Mouse (Mus musculus) embryonic fibroblast, embryonic 13.5 days (primary cell): ENCODE data around the gene Gm43720.
A peak's percentile ranks its signal among the peaks of the same experiment; 100 is the strongest.

Experiments
- CTCF ChIP-seq: IDR thresholded peaks from 2 replicates; pipeline ENCODE4 v1.5.1; 2011; ENCODE audit warnings: mild to moderate bottlenecking, control low read depth, low read length, moderate library complexity, borderline replicate concordance; ENCODE audit not compliant: insufficient read depth
- POLR2A ChIP-seq: IDR thresholded peaks from 2 replicates; pipeline ENCODE4 v1.6.1; 2011; ENCODE audit warnings: low read depth, mild to moderate bottlenecking, control low read depth, low read length, moderate library complexity

DNA sequence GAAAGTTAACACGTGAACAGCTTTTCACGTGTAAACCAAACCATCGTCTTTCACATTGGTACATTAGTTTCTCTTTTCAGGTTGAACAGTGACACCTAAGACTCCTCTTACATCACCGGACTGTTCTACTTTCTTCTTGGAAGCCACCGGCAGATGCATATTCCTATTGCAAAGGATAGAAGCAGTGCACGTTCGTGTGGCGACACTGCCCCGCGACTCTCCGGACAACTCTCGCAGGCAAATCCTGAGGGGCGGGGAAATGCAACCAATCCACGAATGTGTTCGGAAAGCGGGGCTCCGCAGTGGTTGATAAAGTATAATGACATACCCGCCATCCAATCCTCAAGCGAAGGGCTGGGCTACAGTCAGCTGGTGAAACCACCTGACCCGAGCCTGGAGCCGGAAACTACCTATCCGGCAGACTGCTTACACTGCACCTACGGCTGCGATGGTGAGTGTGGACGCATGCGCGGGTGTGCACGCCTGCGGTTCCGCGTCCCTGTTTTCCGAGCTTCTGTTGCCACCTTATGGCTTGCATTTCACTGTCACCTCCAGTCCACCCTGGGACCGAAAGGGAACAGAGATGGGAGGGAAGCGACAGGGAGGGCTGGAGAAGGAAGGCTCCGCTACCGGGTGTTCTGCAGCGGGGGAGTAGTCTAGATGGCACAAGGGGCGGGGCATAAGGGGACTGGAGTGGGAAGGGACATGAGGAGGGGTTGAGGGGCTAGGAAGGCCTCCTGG lies 24.2 kb downstream of the Gm43720 start, which contains the start of gene Lamtor4:
- TF ChIP-seq CTCF, result no peak
- TF ChIP-seq POLR2A, result peak; percentile 84
